Mouse (Mus musculus) cerebellum, adult 2 months (tissue): ENCODE measurements around the gene Nckap1l. TPM values are rescaled to one million over a fixed set of nuclear protein-coding genes. Genes with fewer than 3 reads are reported as not detected.
"Not testable (repeated sequence)": the region's sequence is repeated elsewhere in the genome, so short reads cannot be mapped to it uniquely, and the experiment has no call there.

Experiments used
- DNase-seq, 2 experiments: peaks; one replicate each; pipeline ENCODE4 v3.0.0; 2021
- H3K27ac ChIP-seq: fragments of 200-500 bp; 2 replicates; pipeline ENCODE4 v1.5.1; 2012; ENCODE audit warnings: low read length, control low read depth, inconsistent platforms; ENCODE audit not compliant: insufficient read depth
- H3K27me3 ChIP-seq: fragments of 200-500 bp; 2 replicates; pipeline ENCODE4 v1.6.1; 2012; ENCODE audit warnings: inconsistent platforms, mild to moderate bottlenecking, low read length, moderate library complexity; ENCODE audit not compliant: control insufficient read depth, insufficient read depth
- H3K4me1 ChIP-seq: fragments of 200-500 bp; 2 replicates; pipeline ENCODE4 v1.6.1; 2011; ENCODE audit warnings: low read length; ENCODE audit not compliant: control insufficient read depth, insufficient read depth
- H3K4me3 ChIP-seq: fragments of 200-500 bp; replicated peaks from 2 replicates; pipeline ENCODE3; 2011; ENCODE audit warnings: mild to moderate bottlenecking, low read depth, low read length, control low read depth; ENCODE audit not compliant: insufficient read depth
- CTCF ChIP-seq: fragments of 200-500 bp; IDR thresholded peaks from 2 replicates; pipeline ENCODE4 v1.5.1; 2011; ENCODE audit warnings: low read depth, mild to moderate bottlenecking, control low read depth, low read length, moderate library complexity, borderline replicate concordance; ENCODE audit not compliant: insufficient read depth
- POLR2A ChIP-seq: fragments of 200-500 bp; IDR thresholded peaks from 2 replicates; pipeline ENCODE4 v1.6.1; 2011; ENCODE audit warnings: low read length, control low read depth, borderline replicate concordance; ENCODE audit not compliant: insufficient read depth
- WGBS: fragments of 180-500 bp; shearing (Covaris S2); methylation state at CpG from one replicate; pipeline ENCODE4 v1.1.7; 2018; 5-methylcytosine and 5-hydroxymethylcytosine counted together
- polyA plus RNA-seq: library from polyadenylated mRNA; depleted of rRNA; stranded (reverse); fragments of >200 nt; gene quantifications from 2 replicates; pipeline ENCODE4 v1.2.3, GENCODE M21; 2012; rRNA removed

Gene Nckap1l
- polyA plus RNA-seq, result 2.0 and 2.2 TPM in 2 replicates

- DNase-seq, result no peak
- WGBS, result 90% methylated on average over 13 of the region's 13 CpGs
- TF ChIP-seq CTCF (no peak), POLR2A (no peak)
- H3K4me1 ChIP-seq, result no peaks in the 10 kb centered on the region
- no peaks in the 10 kb centered on the region for H3K27me3 ChIP-seq
- no peak within 1 kb of the TSS for H3K27ac ChIP-seq
- H3K4me3 ChIP-seq, result no peak within 1 kb of the TSS
Measured at GRCm38 (mm10) chr15:103453551-103454218, at the start of gene Nckap1l. Nckap1l (plus strand) TSS chr15:103453794.

- H3K27me3 ChIP-seq, result not testable (repeated sequence)
- WGBS, result 86% methylated on average over 2 of the region's 3 CpGs
Measured at GRCm38 (mm10) chr15:103405586-103405985, 48.0 kb upstream of the Nckap1l start.

GRCm38 (mm10) chr15:103427017-103427416, 26.6 kb upstream of the Nckap1l start:
- Histone ChIP-seq H3K4me1 (no peaks in the 10 kb centered on the region), H3K27ac (no peak overlapping the region), H3K27me3 (no peaks in the 10 kb centered on the region), H3K4me3 (no peak overlapping the region)
- WGBS, result 35% methylated on average over 2 of the region's 2 CpGs
- TF ChIP-seq CTCF, result no peak
- no peak for TF ChIP-seq POLR2A
- DNase-seq, result no peak

More at GRCm38 (mm10) chr15:103405586-103405985, 48.0 kb upstream of the Nckap1l start:
- not testable (repeated sequence) for H3K4me1 ChIP-seq, DNase-seq, H3K27ac ChIP-seq, H3K4me3 ChIP-seq

- whole genome bisulfite sequencing, result 92% methylated on average over 16 of the region's 16 CpGs
- no peaks in the 10 kb centered on the region for H3K27me3 ChIP-seq
- no peak within 1 kb of the TSS for H3K4me3 ChIP-seq
- TF ChIP-seq POLR2A (no peak), CTCF (no peak)
- no peak for DNase-seq
- H3K4me1 ChIP-seq, result no peaks in the 10 kb centered on the region
- H3K27ac ChIP-seq, result no peak within 1 kb of the TSS
Measured at GRCm38 (mm10) chr15:103430241-103430640, 23.4 kb upstream of the Nckap1l start, which contains the start of gene Gtsf1. Gtsf1 (minus strand) TSS chr15:103430470.

- 68% methylated on average over 4 of the region's 4 CpGs for WGBS
- not testable (repeated sequence) for DNase-seq, H3K27ac ChIP-seq, H3K4me1 ChIP-seq, H3K27me3 ChIP-seq, H3K4me3 ChIP-seq
Measured at GRCm38 (mm10) chr15:103445966-103446365, 7.6 kb upstream of the Nckap1l start.

GRCm38 (mm10) chr15:103448369-103448768, 5.2 kb upstream of the Nckap1l start, which contains the start of gene Gtsf2:
Gtsf2 (minus strand) TSS chr15:103448469.
- Histone ChIP-seq H3K27me3 (no peaks in the 10 kb centered on the region), H3K4me1 (no peaks in the 10 kb centered on the region), H3K4me3 (no peak within 1 kb of the TSS), H3K27ac (no peak within 1 kb of the TSS)
- no peak for DNase-seq
- TF ChIP-seq POLR2A (no peak), CTCF (no peak)
- WGBS, result 26% methylated on average over 3 of the region's 3 CpGs

- Histone ChIP-seq H3K27ac (no peak overlapping the region), H3K4me3 (no peak overlapping the region), H3K4me1 (no peaks in the 10 kb centered on the region), H3K27me3 (no peaks in the 10 kb centered on the region)
- TF ChIP-seq CTCF, result no peak
- no peak for TF ChIP-seq POLR2A
- DNase-seq, result no peak
- WGBS, result 81% methylated on average over 6 of the region's 6 CpGs
Measured at GRCm38 (mm10) chr15:103454449-103454848, 855 bp downstream of the Nckap1l start.

GRCm38 (mm10) chr15:103462539-103463261, 9.1 kb downstream of the Nckap1l start:
- Histone ChIP-seq H3K4me3 (no peak overlapping the region), H3K4me1 (no peaks in the 10 kb centered on the region), H3K27ac (no peak overlapping the region), H3K27me3 (no peaks in the 10 kb centered on the region)
- DNase-seq, result no peak
- WGBS, result 38% methylated on average over 7 of the region's 7 CpGs
- TF ChIP-seq POLR2A (no peak), CTCF (no peak)
